Comparison of ENCODE assay signal across 12 mouse cellular contexts in the genomic region with DNA sequence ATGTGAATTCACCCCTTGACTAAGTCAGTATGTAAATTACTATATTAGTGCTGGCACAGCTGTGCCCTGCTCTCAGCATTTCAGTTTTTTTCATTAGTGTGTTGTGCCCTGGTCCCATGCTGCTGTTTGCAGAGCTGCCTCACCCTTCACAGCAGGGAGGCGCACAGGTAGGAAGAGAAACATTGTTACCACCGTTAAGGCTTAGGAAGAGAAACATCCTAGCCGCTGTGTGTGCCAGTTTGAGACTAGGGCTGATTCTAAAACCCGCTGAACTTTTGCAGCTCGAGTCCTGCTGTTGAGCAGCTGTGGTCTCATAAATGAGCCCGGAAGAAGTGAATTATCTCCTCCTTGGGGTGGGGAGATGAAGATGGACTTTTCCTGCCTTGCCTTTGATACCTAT.
"Had no signal": no experiment of that assay in that cellular context is flagged by ENCODE, and none has a peak within 500 bp of the region (broad histone marks: within the 10 kb centered on the region; RNA-seq: fewer than 3 reads in every experiment).

No protein-coding gene starts in this region.

- DNase-seq: retina, postnatal 1 day; right cerebral cortex, adult 18-20 months; right cerebral cortex, postnatal 14 days; right cerebral cortex, postnatal 25 days; right cerebral cortex, postnatal 4 days; spleen, adult 18-20 months; thymus, adult 18-20 months; thymus, adult 2 months; thymus, postnatal 14 days; thymus, postnatal 25 days; thymus, postnatal 36 days; thymus, postnatal 4 days had no signal
